Mouse (Mus musculus) cerebellum, adult 2 months (tissue): Measurements from ENCODE around the gene Nudt17.

ENCODE experiments used
- CTCF ChIP-seq: fragments of 200-500 bp; IDR thresholded peaks from 2 replicates; pipeline ENCODE4 v1.5.1; 2011; ENCODE audit warnings: low read depth, mild to moderate bottlenecking, control low read depth, low read length, moderate library complexity, borderline replicate concordance; ENCODE audit not compliant: insufficient read depth
- POLR2A ChIP-seq: fragments of 200-500 bp; IDR thresholded peaks from 2 replicates; pipeline ENCODE4 v1.6.1; 2011; ENCODE audit warnings: low read length, control low read depth, borderline replicate concordance; ENCODE audit not compliant: insufficient read depth

- TF ChIP-seq CTCF (no peak), POLR2A (peak; percentile 13; the same call in 1 of the 2 replicates)
These were observed 38.5 kb downstream of the Nudt17 start, which contains the start of gene Ankrd35 for GRCm38 (mm10) chr3:96669727-96670468.
